Mouse (Mus musculus) intestine, postnatal 0 days (tissue): ENCODE results near the gene Vwde. TPM values are rescaled to one million over a fixed set of nuclear protein-coding genes. Genes with fewer than 3 reads are reported as not detected.

Experiments used
- ATAC-seq: fragments of 200-750 bp; cut with Nextera tagmentation; 2 replicates; pipeline ENCODE4 v1.8.0; 2017; ENCODE audit warnings: mild to moderate bottlenecking, moderate TSS enrichment, moderate library complexity
- H3K27ac ChIP-seq: fragments of 300-500 bp; sonication (generic); 2 replicates; pipeline ENCODE4 v1.5.1; 2014; ENCODE audit warnings: mild to moderate bottlenecking, low read depth, low read length, moderate library complexity
- H3K27me3 ChIP-seq: fragments of 300-500 bp; sonication (generic); replicated peaks from 2 replicates; pipeline ENCODE4 v1.6.1; 2014; ENCODE audit warnings: low read length, mixed read lengths; ENCODE audit not compliant: control insufficient read depth, insufficient read depth
- H3K36me3 ChIP-seq: fragments of 300-500 bp; sonication (generic); 2 replicates; pipeline ENCODE4 v1.6.1; 2014; ENCODE audit warnings: mild to moderate bottlenecking, moderate library complexity; ENCODE audit not compliant: control insufficient read depth, insufficient read depth
- H3K4me1 ChIP-seq: fragments of 300-500 bp; sonication (generic); replicated peaks from 2 replicates; pipeline ENCODE4 v1.6.1; 2014; ENCODE audit warnings: antibody characterized with exemption, low read length, mixed read lengths; ENCODE audit not compliant: control insufficient read depth, insufficient read depth
- H3K4me2 ChIP-seq: fragments of 300-500 bp; sonication (generic); replicated peaks from 2 replicates; pipeline ENCODE4 v1.6.1; 2014; ENCODE audit warnings: low read depth, mild to moderate bottlenecking, moderate library complexity
- H3K4me3 ChIP-seq: fragments of 300-500 bp; sonication (generic); 2 replicates; pipeline ENCODE4 v1.5.1; 2014; ENCODE audit warnings: low read depth, low read length
- H3K9ac ChIP-seq: fragments of 300-500 bp; sonication (generic); 2 replicates; pipeline ENCODE4 v1.6.1; 2014; ENCODE audit warnings: mild to moderate bottlenecking, low read depth, low read length
- H3K9me3 ChIP-seq: fragments of 300-500 bp; sonication (generic); 2 replicates; pipeline ENCODE4 v1.6.1; 2016; ENCODE audit warnings: mixed run types; ENCODE audit not compliant: control insufficient read depth
- CTCF ChIP-seq: sonication (generic); IDR thresholded peaks from 2 replicates; pipeline ENCODE4 v1.5.1; 2016; ENCODE audit warnings: low read depth, mild to moderate bottlenecking, control low read depth, antibody characterized with exemption, moderate library complexity
- WGBS: fragments of 180-500 bp; shearing (Covaris S2); extraction: QIAGEN DNeasy Blood & Tissue Kit; methylation state at CpG from one replicate; pipeline ENCODE4 v1.1.7; 2014; 5-methylcytosine and 5-hydroxymethylcytosine counted together
- polyA plus RNA-seq: library from polyadenylated mRNA; unstranded; fragments of >200 nt; fragmentation: Nextera tagmentation; extraction: Ambion mirVana; gene quantifications from 2 replicates; pipeline ENCODE4 v1.2.1, GENCODE M21; 2015

Gene Vwde
- not detected in 2 replicates for polyA plus RNA-seq

GRCm38 (mm10) chr6:13224596-13225227 is at the start of gene Vwde:
TSS of gene Vwde (minus strand) at chr6:13224965.
- Histone ChIP-seq H3K4me2 (peak within 1 kb of the TSS; percentile 46), H3K27ac (no peak within 1 kb of the TSS), H3K9ac (no peak within 1 kb of the TSS), H3K4me3 (peak within 1 kb of the TSS; percentile 14; the same call in 1 of the 2 replicates), H3K27me3 (no peaks in the 10 kb centered on the region), H3K4me1 (no peaks in the 10 kb centered on the region), H3K9me3 (no peaks in the 10 kb centered on the region), H3K36me3 (no peaks in the 10 kb centered on the region)
- ATAC-seq = 0 out of 2 replicates have a peak, but pooled peaks have one; percentile 16
- TF ChIP-seq CTCF = no peak
- 24% methylated on average over 15 of the region's 15 CpGs for WGBS

GRCm38 (mm10) chr6:13255341-13255740 is 30.6 kb upstream of the Vwde start:
- H3K27me3 ChIP-seq = no peaks in the 10 kb centered on the region
- H3K4me2 ChIP-seq = no peak overlapping the region
- no peak overlapping the region for H3K4me3 ChIP-seq
- H3K36me3 ChIP-seq = no peaks in the 10 kb centered on the region
- ATAC-seq = no peak
- no peak overlapping the region for H3K9ac ChIP-seq
- H3K27ac ChIP-seq = no peak overlapping the region
- TF ChIP-seq CTCF = no peak
- 85% methylated on average over 4 of the region's 4 CpGs for WGBS
- no peaks in the 10 kb centered on the region for H3K4me1 ChIP-seq
- no peaks in the 10 kb centered on the region for H3K9me3 ChIP-seq

GRCm38 (mm10) chr6:13248317-13248969 is 23.7 kb upstream of the Vwde start:
- TF ChIP-seq CTCF = peak; percentile 75
- H3K36me3 ChIP-seq = no peaks in the 10 kb centered on the region
- H3K9ac ChIP-seq = no peak overlapping the region
- H3K4me1 ChIP-seq = no peaks in the 10 kb centered on the region
- H3K4me2 ChIP-seq = no peak overlapping the region
- H3K4me3 ChIP-seq = no peak overlapping the region
- no peak for ATAC-seq
- no peak overlapping the region for H3K27ac ChIP-seq
- WGBS = 63% methylated on average over 4 of the region's 4 CpGs
- no peaks in the 10 kb centered on the region for H3K9me3 ChIP-seq
- H3K27me3 ChIP-seq = no peaks in the 10 kb centered on the region

- Histone ChIP-seq H3K9ac (no peak overlapping the region), H3K36me3 (no peaks in the 10 kb centered on the region), H3K4me3 (no peak overlapping the region), H3K4me2 (no peak overlapping the region), H3K9me3 (no peaks in the 10 kb centered on the region), H3K27ac (no peak overlapping the region), H3K27me3 (no peaks in the 10 kb centered on the region), H3K4me1 (no peaks in the 10 kb centered on the region)
- ATAC-seq = no peak
- no peak for TF ChIP-seq CTCF
- 73% methylated on average over 6 of the region's 6 CpGs for WGBS
Observed at GRCm38 (mm10) chr6:13206157-13206556, 18.6 kb downstream of the Vwde start.

GRCm38 (mm10) chr6:13197486-13197885 is 27.3 kb downstream of the Vwde start:
- H3K4me2 ChIP-seq = no peak overlapping the region
- no peak for ATAC-seq
- no peaks in the 10 kb centered on the region for H3K27me3 ChIP-seq
- no peaks in the 10 kb centered on the region for H3K4me1 ChIP-seq
- H3K4me3 ChIP-seq = no peak overlapping the region
- 89% methylated on average over 3 of the region's 3 CpGs for WGBS
- H3K9me3 ChIP-seq = no peaks in the 10 kb centered on the region
- H3K9ac ChIP-seq = no peak overlapping the region
- no peak for TF ChIP-seq CTCF
- H3K27ac ChIP-seq = no peak overlapping the region
- H3K36me3 ChIP-seq = no peaks in the 10 kb centered on the region

GRCm38 (mm10) chr6:13186836-13187235 is 37.9 kb downstream of the Vwde start:
- WGBS = 77% methylated on average over 11 of the region's 11 CpGs
- no peaks in the 10 kb centered on the region for H3K4me1 ChIP-seq
- H3K27me3 ChIP-seq = no peaks in the 10 kb centered on the region
- no peak for TF ChIP-seq CTCF
- H3K9me3 ChIP-seq = no peaks in the 10 kb centered on the region
- no peak overlapping the region for H3K27ac ChIP-seq
- H3K9ac ChIP-seq = no peak overlapping the region
- H3K36me3 ChIP-seq = no peaks in the 10 kb centered on the region
- H3K4me3 ChIP-seq = no peak overlapping the region
- ATAC-seq = no peak
- no peak overlapping the region for H3K4me2 ChIP-seq
